Mouse (Mus musculus): Measurements from ENCODE around the gene Brd9.
"Not testable (repeated sequence)": the region's sequence is repeated elsewhere in the genome, so short reads cannot be mapped to it uniquely, and the experiment has no call there.

The Brd9 gene

GRCm38 (mm10) chr13:73990761-73991160 lies 53.1 kb downstream of the Brd9 start:
- DNase-seq (ENCODE audit: low read depth), result peak; percentile 81

- no peak for DNase-seq (ENCODE audit: low read depth)
These were observed 53.7 kb downstream of the Brd9 start for GRCm38 (mm10) chr13:73991267-73991666.

GRCm38 (mm10) chr13:73996456-73996855 lies 58.8 kb downstream of the Brd9 start:
- DNase-seq (ENCODE audit: low read depth), result no peak

DNA sequence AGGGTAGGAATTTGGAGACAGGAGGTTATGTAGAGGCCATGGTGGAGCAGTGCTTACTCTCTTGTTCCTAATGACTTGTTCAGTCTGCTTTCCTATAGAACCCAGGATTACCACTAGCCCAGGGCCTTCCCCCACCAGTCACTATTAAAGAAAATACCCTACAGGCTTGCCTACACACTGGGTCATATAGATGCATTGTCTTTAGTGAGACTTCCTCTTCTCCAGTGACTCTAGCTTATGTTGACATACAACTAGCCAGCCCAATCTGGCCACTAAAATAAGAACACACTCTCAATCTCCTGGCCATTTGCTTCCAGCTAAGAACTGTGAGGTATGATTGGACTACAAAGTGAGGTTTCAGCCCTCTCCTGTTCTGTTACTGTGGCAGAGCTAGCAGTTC lies 62.9 kb downstream of the Brd9 start:
- no peak for DNase-seq (ENCODE audit: low read depth)

- DNase-seq (ENCODE audit: low read depth), result no peak
These were observed 63.4 kb downstream of the Brd9 start for GRCm38 (mm10) chr13:74000961-74001360.

DNA sequence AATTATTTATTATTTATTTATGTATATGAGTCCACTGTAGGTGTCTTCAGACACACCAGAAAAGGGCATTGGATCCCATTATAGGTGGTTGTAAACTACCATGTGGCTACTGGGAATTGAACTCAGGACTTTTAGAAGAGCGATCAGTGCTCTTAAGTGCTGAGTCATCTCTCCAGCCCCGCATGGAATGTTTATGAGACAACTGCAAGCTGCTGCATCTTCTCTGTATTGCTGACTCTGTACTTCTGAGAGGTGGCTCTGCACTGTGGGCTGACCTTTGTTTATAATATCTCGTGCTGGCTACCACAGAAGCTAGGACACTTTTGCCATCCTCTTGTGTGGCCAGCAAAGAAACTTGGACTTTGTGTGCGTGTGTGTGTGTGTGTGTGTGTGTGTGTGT lies 63.9 kb downstream of the Brd9 start:
- no peak for DNase-seq (ENCODE audit: low read depth)

DNA sequence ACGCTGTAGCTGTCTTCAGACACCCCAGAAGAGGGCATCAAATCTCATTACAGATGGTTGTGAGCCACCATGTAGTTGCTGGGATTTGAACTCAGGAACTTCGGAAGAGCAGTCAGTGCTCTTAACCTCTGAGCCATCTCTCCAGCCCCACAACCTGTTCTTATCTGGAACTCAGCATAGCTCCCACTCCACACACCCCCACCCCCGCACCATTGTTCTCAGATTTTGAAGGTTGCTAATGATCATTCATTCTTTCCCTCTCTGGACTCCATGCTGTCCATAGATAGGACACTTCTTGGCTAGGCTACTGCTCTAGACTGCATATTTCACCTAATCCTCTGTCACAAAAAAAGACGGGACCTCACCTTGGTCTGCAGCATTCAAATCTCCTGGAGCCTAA lies 69.3 kb downstream of the Brd9 start:
- not testable (repeated sequence) for DNase-seq (ENCODE audit: low read depth)

DNA sequence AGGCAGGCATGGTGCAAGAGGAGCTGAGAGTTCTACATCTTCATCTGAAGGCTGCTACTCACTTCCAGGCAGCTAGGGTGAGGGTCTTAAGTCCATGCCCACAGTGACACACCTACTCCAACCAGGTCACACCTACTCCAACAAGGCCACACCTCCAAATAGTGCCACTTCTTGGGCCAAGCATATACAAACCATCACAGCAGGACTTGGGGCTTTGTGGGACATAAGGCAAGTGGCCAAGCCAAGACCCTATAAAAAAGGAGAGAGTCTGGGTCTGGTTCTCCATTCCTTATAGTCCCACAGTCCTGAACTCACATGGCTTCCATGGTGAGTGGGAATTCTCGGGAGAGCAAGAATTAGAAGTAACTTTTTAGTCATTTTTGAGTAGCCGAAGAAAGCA lies 70.6 kb downstream of the Brd9 start:
- DNase-seq (ENCODE audit: low read depth), result not testable (repeated sequence)

DNA sequence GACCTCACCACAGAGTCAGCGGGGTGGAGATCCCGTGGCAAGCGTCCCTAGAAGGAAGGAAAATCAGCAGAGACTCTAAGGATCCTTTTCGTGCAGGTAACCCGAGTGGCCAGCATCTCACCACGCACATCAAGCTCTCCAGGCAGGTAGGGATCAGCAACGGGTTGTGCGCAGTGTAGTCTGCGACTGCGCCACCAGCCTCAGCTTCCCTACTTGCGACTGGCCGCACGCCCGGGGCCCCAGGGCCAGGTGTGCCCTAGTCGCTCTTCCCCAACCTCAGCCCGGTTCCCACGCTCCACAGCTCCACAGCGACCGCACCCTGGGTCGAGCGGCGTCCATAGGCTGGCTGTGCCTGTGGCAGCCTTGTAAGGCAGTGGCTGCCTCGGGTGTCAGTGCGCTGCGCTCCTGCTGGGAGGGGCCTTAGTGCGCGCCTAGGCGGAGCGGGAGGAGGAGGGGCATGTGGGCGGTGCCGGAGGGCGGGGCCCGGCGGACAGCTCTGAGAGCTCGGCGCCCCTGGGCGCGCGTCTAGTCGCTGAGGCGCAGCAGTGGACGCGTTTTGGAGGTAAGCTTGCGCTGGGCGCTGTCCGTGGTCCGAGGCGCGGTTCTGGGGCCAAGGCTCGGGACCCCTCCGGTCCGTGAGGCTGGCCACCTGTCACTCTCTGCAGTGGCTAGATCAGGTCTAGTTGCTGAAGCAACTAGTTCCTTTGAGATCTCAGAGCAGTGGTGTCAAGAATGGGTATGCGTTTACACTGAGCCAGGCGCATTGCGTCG lies 71.5 kb downstream of the Brd9 start, which contains the start of gene Tppp:
TSS of gene Tppp (plus strand) at position 460 of the 771 bp plus-strand sequence.
- peak; percentile 87 for DNase-seq (ENCODE audit: low read depth)

- DNase-seq (ENCODE audit: low read depth), result no peak
These were observed 72.4 kb downstream of the Brd9 start for GRCm38 (mm10) chr13:74009791-74010614.
